Mouse (Mus musculus) C2C12 (cell line): ENCODE results near the gene 2510009E07Rik.
"Not testable (repeated sequence)": the region's sequence is repeated elsewhere in the genome, so short reads cannot be mapped to it uniquely, and the experiment has no call there.

ENCODE experiments used
- CEBPB ChIP-seq: IDR thresholded peaks from one replicate; pipeline ENCODE4 v1.6.1; 2011; ENCODE audit warnings: low read depth, mild to moderate bottlenecking, control low read depth, moderate library complexity
- CTCF ChIP-seq: IDR thresholded peaks from one replicate; pipeline ENCODE4 v1.5.1; 2011; ENCODE audit not compliant: control insufficient read depth, insufficient read depth, insufficient read length
- FOSL1 ChIP-seq: IDR thresholded peaks from one replicate; pipeline ENCODE4 v1.8.0; 2011; ENCODE audit warnings: mild to moderate bottlenecking, low read length; ENCODE audit not compliant: poor library complexity, insufficient read depth, severe bottlenecking
- MAX ChIP-seq: IDR thresholded peaks from one replicate; pipeline ENCODE4 v1.6.1; 2011; ENCODE audit warnings: mild to moderate bottlenecking, control low read depth
- MYOD1 ChIP-seq: IDR thresholded peaks from one replicate; pipeline ENCODE4 v1.6.1; 2011; ENCODE audit warnings: low read depth; ENCODE audit not compliant: control insufficient read depth, insufficient read length

GRCm38 (mm10) chr16:21673046-21673445, 21.4 kb downstream of the 2510009E07Rik start:
- not testable (repeated sequence) for TF ChIP-seq MAX, CTCF, MYOD1, CEBPB, FOSL1
